Mouse (Mus musculus): Measurements from ENCODE around the gene Sys1. TPM values are rescaled to one million over a fixed set of nuclear protein-coding genes. Genes with fewer than 3 reads are reported as not detected.
A peak's percentile ranks its signal among the peaks of the same experiment; 100 is the strongest.

The Sys1 gene
- total RNA-seq, 2 experiments from 2014 or later, result 26.0 to 26.2 TPM

GRCm38 (mm10) chr2:164433278-164433895 lies 23.4 kb upstream of the Sys1 start:
- DNase-seq (ENCODE audit: low spot score), result no peak

DNA sequence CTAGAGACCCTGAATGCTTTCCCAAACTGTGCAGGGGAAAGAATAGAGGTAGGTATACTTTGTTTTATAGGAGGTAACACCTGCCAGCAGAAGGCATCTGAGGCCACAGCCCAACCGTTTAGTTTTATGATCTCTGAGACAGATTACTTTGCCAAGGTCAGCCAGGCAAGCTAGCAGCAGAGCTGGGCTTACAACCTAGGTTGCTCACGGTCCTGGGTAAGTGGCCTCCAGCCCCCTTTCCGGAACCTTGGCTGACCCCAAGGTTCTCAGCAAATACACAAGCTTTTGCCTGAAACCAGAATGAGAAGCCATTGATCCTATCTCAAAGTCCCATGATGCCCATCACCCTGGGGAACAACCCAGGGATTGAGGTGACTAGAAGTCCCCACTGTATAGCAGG lies 22.1 kb upstream of the Sys1 start:
- DNase-seq (ENCODE audit: low spot score), result no peak

- DNase-seq (ENCODE audit: low spot score), result no peak
Measured at GRCm38 (mm10) chr2:164435216-164436090, 21.3 kb upstream of the Sys1 start.

DNA sequence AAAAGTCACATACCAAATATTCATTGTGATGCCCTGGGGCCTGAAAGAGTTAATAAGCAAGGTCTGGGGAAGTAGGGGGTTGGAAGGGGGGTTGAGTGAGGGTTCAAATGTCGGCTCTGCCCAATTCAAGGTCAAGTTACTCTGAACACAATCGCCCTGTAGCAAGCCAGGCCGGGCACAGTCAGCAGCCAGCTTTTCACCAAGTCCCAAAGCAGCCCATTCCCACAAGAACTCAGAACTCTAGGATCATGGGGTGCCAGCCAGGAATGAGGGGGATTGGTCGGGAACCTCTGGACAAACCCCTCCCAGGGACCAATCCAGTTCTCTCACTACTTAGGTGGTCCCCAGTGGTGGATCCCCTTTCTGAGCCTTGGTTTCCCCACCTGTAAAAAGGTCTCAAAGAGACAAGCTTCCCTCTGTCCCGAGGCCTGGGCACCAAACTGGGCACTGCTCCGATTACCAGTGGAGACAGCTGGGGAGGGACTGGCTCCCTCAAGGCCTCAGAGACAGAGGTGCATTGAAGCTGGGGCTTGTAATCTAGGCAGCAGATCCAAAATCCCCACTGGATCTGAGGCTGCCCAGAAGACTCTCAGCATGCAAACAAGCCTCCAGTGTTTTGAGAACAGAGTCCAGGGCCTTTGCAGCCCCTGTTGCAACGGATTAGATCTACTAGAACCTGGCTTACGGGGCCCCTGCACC lies 20.4 kb upstream of the Sys1 start:
- DNase-seq (ENCODE audit: low spot score), result no peak

DNA sequence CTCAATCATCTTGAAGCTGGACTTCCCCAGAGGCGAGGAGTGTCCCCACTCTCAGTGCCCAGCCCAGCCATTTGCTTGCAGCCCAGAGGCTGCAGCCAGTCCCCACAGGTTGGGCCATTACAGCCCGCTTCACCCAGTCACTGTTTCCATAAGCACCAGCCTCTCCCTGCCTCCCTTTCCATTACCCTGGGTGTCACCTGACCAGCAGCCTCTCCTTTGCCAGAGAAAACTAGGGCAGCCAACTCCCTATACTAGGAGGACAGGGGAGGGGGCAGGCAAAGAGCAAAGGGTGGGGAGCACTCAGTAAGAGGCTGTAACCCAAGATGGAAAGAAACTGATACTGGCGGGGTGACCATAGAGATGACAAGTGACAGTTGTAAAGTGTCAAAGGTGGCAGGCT lies 19.8 kb upstream of the Sys1 start:
- DNase-seq (ENCODE audit: low spot score), result peak; percentile 85

GRCm38 (mm10) chr2:164437710-164438109 lies 19.1 kb upstream of the Sys1 start:
- DNase-seq (ENCODE audit: low spot score), result no peak

- no peak for DNase-seq (ENCODE audit: low spot score)
Measured at GRCm38 (mm10) chr2:164438257-164438656, 18.5 kb upstream of the Sys1 start.

- peak; percentile 63 for DNase-seq (ENCODE audit: low spot score)
Measured at GRCm38 (mm10) chr2:164439001-164439421, 17.8 kb upstream of the Sys1 start.

- DNase-seq (ENCODE audit: low spot score), result no peak
Measured at GRCm38 (mm10) chr2:164440314-164440713, 16.4 kb upstream of the Sys1 start.

DNA sequence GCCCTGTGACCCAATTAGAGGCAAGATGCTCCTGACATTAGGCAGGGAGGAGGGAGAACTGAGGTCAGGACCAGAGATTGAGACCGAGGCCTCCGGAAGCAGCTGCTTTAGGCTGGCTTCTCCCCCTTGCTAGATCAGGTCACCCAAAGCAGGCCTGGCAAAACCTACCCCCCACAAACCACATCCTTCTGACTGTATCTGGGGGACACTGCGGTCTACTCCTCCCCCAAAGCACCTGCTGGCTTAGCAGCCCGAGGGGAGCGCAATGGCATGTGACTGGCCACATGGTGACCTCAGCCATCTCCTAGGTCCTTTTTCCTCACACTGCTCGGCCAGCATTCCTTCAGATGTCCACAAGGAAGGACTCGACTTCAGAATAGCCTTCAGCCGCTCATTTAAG lies 15.6 kb upstream of the Sys1 start:
- peak; percentile 45 for DNase-seq (ENCODE audit: low spot score)

DNA sequence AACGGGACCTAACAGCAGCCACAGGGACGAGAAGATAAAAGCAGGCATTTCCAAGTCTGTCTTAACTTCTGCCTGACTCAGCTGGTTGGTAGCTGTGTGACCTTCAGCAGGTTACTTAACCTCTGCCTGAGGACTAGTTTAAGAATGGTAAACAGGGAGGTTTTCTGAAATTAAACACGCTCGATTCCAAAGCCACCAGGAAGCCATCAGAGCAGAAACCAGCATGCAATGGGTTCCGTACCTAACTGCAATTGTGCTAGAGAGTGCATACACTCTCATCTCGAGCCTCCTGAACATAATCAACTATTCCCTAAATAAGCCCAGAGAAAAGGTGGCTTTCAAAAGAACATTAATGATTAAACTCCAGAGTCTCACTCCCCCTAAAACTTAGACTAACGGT lies 15.0 kb upstream of the Sys1 start:
- DNase-seq (ENCODE audit: low spot score), result no peak

GRCm38 (mm10) chr2:164442315-164443050 lies 14.3 kb upstream of the Sys1 start:
- peak; percentile 69 for DNase-seq (ENCODE audit: low spot score)

GRCm38 (mm10) chr2:164443051-164443437 lies 13.7 kb upstream of the Sys1 start:
- peak; percentile 87 for DNase-seq (ENCODE audit: low spot score)

DNA sequence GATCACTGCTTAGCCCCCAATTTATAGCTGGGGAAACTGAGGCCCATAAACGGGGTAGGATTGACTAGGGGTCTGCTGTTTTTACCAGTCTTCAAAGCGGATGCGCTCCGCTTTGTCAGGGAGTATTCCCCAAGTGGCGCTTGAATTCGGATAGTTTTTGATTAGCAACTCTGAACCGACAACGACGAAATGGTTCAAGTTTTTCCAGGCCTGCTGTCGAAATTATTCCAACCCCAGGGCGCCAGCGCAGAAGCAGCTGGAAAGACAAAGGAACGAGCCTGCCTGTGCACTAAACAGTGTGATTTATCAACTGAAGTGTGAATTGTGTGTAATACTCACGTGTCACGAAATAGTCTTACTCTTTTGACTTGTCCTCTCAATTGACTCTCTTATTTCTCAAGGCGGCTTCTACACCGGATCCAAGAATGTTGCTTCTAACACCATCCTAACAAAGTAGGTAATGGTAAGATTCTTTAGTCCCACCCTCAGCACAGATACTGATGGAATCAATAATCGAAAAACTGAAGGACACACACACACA lies 13.2 kb upstream of the Sys1 start, which contains the start of gene Sdc4:
TSS of gene Sdc4 (minus strand) at position 428 of the 541 bp plus-strand sequence.
- DNase-seq (ENCODE audit: low spot score), result peak; percentile 48

DNA sequence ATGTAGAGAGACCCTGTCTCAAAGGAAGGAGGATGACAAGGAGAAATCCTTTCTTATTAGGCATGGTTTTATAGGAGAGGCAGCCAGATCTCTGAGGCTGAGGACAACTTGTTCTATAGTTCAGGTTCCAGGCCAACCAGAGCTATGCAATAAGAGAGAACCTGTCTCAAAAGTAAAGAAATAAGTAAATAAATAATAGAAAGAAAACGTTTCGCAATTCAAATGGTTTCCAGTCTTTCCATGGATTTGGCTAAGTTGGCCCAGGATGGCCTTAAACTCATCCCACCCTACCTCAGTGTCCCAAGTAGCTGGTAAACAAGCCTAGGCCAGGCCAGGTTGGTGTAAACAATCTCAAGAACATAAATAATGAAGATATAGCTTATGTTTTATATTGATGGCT lies 12.1 kb upstream of the Sys1 start:
- DNase-seq (ENCODE audit: low spot score), result no peak

GRCm38 (mm10) chr2:164445399-164446085 lies 11.2 kb upstream of the Sys1 start:
- DNase-seq (ENCODE audit: low spot score), result no peak

DNA sequence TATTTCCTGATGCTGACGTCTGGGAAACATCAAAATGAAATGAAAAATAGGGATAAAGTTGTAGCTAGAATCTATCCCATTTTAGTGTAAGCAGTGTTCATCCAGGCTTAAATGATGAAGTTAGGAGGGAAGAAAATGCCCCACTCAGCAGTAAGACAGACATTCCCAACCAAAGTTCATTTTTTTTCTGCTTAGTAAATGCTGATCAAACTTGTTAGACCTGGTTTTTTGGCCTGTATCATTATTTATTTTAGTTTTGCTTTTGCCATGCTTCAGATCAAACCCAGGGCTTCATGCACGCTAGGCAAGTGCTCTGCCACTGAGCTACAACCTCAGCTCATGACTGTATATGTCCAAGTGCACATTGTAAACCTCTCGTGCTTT lies 10.7 kb upstream of the Sys1 start:
- no peak for DNase-seq (ENCODE audit: low spot score)

DNA sequence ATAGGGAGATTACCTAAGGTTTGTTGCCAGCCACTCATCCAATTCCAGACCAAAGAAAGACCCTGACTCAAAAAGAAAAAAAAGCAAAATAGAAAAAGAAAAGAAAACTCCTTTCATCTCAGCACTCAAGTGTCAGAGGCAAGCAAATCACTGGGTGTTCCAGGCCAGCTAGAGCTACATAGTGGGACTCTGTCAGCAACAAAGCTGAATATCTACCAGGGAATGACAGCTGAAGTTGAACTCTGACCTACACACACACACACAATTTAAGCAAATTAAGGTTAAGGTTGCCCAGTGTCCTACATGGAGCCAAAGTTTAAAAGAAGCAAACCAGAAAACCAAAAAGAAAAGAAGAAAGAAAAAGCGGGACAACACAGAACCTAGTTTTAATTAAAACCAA lies 8.6 kb upstream of the Sys1 start:
- no peak for DNase-seq (ENCODE audit: low spot score)

GRCm38 (mm10) chr2:164448921-164449320 lies 7.8 kb upstream of the Sys1 start:
- no peak for DNase-seq (ENCODE audit: low spot score)

DNA sequence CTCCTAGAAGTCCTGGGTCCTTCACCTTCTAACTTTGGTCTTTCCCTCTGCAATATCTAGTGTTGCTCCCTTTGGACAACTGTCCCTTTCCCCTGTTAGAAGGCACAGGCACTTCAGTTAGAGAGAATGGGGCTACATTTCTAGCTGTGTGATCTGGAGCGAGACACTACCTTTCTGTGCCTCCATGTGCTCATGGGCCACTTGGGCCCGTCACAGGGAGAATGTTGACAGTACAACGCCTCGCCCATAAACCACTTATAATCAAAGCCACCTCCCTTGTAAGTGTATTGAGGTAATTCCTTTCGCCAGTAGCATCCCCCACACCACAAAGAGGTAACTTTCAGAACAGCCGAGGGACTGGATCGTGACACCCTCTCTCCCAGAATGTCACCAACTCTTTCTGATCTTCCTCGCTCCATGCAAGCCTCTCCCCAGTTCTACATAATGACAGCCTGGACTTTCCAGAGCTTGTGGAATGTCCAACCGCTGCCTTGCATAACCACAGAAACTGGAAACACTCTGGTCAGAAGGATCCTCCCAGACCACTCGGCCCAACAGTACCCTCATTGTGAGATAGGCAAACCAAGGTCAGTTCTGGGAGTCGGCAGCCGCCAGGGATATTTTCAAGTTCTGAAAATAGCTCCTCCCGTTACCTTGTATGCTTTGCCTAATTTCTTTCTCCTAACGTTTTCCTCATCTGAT lies 7.3 kb upstream of the Sys1 start:
- DNase-seq (ENCODE audit: low spot score), result no peak
